Mouse (Mus musculus) lung, adult 2 months (tissue): ENCODE data around the gene Ascl4.
A peak's percentile ranks its signal among the peaks of the same experiment; 100 is the strongest.

ENCODE experiments used
- CTCF ChIP-seq: fragments of 200-500 bp; IDR thresholded peaks from 2 replicates; pipeline ENCODE4 v1.5.1; 2011; ENCODE audit warnings: mild to moderate bottlenecking, low read length, control low read depth; ENCODE audit not compliant: insufficient read depth
- POLR2A ChIP-seq: fragments of 200-500 bp; IDR thresholded peaks from 2 replicates; pipeline ENCODE4 v1.6.1; 2011; ENCODE audit warnings: low read depth, mild to moderate bottlenecking, control low read depth, low read length, borderline replicate concordance; ENCODE audit errors: extremely low read depth

DNA sequence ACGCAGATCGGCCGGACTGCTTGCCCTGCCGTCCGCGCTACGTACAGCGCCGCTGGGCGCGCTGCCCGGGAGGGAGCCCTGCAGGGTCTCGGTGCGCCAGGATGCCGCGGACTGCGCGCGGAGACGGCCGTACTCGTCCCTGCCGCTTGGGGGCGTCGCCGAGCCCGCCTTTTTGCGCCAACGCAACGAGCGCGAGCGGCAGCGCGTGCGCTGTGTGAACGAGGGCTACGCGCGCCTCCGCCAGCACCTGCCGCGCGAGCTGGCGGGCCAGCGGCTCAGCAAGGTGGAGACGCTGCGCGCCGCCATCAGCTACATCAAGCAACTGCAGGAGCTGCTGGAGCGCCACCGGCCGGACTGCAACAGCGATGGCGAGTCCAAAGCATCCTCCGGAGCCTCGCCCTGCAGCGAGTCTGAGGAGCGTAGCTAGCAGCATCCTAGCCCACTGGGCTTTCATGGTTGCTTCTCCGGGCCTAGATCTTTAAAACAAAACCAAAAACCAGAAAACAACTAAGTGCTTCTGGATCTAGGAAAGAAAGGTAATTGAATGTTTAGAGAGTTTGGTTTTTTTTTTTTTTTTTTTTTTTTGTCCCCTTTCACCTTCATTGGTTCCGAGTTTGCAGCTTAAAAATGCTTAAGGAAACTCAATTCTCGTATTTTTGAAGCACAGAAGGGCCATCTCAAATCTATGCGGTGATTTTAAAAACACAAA lies 1.2 kb downstream of the Ascl4 start:
- TF ChIP-seq POLR2A: no peak
- 0 out of 2 replicates have a peak, but pooled peaks have one; percentile 13 for TF ChIP-seq CTCF
